Mouse (Mus musculus): ENCODE measurements around the gene Gm11564. TPM values are rescaled to one million over a fixed set of nuclear protein-coding genes. Genes with fewer than 3 reads are reported as not detected.
"Not testable (repeated sequence)": the region's sequence is repeated elsewhere in the genome, so short reads cannot be mapped to it uniquely, and the experiment has no call there.

Gene Gm11564
- not detected in 2 replicates for polyA plus RNA-seq (2015; fragmentation: Nextera tagmentation; extraction: Ambion mirVana)

DNA sequence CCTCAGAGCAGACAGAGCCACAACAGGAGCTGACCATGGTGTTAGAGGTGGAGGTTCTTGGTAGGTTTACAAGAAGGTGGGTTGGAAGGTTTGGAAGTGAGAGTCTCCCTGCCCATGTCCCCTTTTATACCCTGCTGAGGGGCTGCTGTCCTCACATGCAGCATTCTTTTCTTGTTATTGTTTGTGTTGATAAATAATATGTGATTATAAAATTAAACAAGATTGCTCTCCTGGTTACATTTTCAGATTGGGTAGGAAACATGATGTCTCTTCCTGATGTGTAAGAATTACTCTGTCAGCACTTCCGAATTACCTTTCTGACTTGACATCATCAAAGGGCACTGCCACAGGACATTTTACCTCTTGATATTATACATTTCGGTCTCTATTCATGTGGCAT lies at the start of gene Gm11564:
Gene Gm11564 (minus strand): TSS at position 101 of the 400 bp plus-strand sequence.
- not testable (repeated sequence) for H3K36me3 ChIP-seq (replicated peaks)

DNA sequence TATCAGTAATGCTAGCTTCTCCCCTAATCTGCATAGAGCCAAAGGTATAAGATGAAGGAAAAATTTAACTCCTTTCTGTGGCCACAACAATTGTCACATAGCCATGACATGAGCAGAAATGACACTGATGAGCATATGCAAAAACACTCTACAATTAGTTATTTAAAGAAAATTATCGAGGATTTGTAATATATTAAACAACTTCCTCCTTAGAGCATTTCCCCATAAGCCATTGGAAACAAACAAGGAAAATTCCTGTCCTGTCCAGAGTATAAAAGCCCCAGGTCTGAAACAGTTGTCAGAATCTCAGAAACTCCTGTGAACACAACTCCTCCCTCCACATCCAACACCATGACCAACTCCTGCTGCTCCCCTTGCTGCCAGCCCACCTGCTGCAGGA lies 48.7 kb upstream of the Gm11564 start, which contains the start of gene Gm11559:
Gene Gm11559 (plus strand): TSS at position 301 of the 400 bp plus-strand sequence.
- not testable (repeated sequence) for ATAC-seq (replicated peaks); H3K4me1 ChIP-seq; H3K9me3 ChIP-seq; H3K27ac ChIP-seq; H3K9ac ChIP-seq; H3K27me3 ChIP-seq (replicated peaks); H3K36me3 ChIP-seq (replicated peaks); H3K4me3 ChIP-seq; H3K4me2 ChIP-seq
- WGBS, result 73% methylated on average over 1 of the region's 1 CpGs

More for the DNA sequence above, at the start of gene Gm11564:
- ATAC-seq (replicated peaks); H3K9ac ChIP-seq; H3K4me1 ChIP-seq; H3K4me2 ChIP-seq; H3K4me3 ChIP-seq; H3K9me3 ChIP-seq; H3K27ac ChIP-seq; H3K27me3 ChIP-seq (replicated peaks): not testable (repeated sequence)
- WGBS, result 90% methylated on average over 2 of the region's 2 CpGs

DNA sequence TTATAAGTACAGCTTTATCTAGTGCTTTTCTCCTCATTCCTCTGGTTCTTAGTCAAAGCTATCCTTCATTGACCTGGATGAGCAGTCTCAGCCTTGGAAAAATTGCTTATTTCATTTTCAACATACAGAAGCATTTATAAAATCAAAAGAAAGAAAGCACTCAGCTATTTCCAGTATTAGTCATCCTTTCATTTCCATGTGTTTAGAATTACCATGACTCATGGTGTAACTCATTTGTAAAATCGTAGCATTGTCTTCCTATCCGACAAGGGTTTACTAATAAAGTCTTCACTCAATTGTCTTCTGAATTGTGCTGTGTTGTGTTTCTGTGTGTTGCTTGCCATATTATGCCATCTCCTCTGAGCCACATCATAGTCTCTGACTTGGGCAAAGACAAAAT lies 43.3 kb upstream of the Gm11564 start:
- Histone ChIP-seq H3K27ac (no peak overlapping the region), H3K27me3 (replicated peaks) (no peaks in the 10 kb centered on the region), H3K4me3 (no peak overlapping the region), H3K4me1 (peaks cover 4% of the 10 kb centered on the region; the same call in 1 of the 2 replicates), H3K36me3 (replicated peaks) (no peaks in the 10 kb centered on the region), H3K9me3 (no peaks in the 10 kb centered on the region), H3K4me2 (no peak overlapping the region), H3K9ac (no peak overlapping the region)
- WGBS, result 75% methylated on average over 2 of the region's 2 CpGs
- no peak for ATAC-seq (replicated peaks)

DNA sequence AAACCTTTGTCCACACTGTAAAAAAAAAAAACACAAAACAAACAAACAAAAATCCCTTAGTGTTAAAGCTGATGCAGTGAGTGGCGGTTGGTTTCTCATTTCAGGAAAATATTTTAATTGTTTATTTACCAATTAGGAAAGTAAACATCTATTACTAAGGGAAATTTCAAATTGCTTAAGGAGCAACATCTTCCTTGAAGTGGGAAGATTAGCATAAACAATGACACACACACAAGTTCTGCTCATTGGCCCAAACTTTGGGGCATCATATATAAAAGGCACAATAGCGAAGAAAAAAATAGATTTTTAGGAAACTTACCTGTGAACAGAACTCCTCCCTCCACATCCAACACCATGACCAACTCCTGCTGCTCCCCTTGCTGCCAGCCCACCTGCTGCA lies 42.2 kb upstream of the Gm11564 start, which contains the start of gene Gm11568:
Gene Gm11568 (plus strand): TSS at position 301 of the 400 bp plus-strand sequence.
- 88% methylated on average over 2 of the region's 2 CpGs for WGBS
- H3K27ac ChIP-seq, result no peak within 1 kb of the TSS
- no peak within 1 kb of the TSS for H3K4me2 ChIP-seq
- ATAC-seq (replicated peaks), result no peak
- H3K9me3 ChIP-seq, result no peaks in the 10 kb centered on the region
- H3K27me3 ChIP-seq (replicated peaks), result no peaks in the 10 kb centered on the region
- no peak within 1 kb of the TSS for H3K4me3 ChIP-seq
- H3K9ac ChIP-seq, result no peak within 1 kb of the TSS
- H3K4me1 ChIP-seq, result peaks cover 4% of the 10 kb centered on the region; the same call in 1 of the 2 replicates
- H3K36me3 ChIP-seq (replicated peaks), result no peaks in the 10 kb centered on the region

DNA sequence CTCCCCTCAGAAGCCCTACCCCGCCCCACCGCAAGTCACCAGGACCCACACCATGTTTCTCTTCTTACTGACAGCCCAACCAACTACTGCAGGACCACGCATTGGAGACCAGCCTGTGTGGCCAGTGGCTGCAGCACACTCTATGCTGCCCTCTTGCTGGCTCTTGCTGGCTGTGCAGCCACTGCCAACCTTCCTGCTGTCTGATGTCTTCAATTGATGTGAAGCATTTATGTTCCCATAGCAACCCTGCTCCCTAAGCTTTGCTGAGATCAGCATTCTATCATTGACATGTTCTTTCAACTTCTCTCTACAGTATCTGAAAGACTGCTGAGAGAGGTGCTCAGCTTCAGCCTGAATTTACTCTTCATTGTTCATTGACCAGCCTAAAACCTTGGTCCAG lies 38.7 kb upstream of the Gm11564 start:
- Histone ChIP-seq H3K4me3 (no peak overlapping the region), H3K9me3 (no peaks in the 10 kb centered on the region), H3K27ac (peak overlapping the region; percentile 2; the same call in 1 of the 2 replicates), H3K4me1 (peaks cover 4% of the 10 kb centered on the region; the same call in 1 of the 2 replicates), H3K9ac (no peak overlapping the region), H3K4me2 (no peak overlapping the region), H3K36me3 (replicated peaks) (no peaks in the 10 kb centered on the region), H3K27me3 (replicated peaks) (no peaks in the 10 kb centered on the region)
- ATAC-seq (replicated peaks), result 0 out of 2 replicates have a peak, but pooled peaks have one; percentile 54
- 67% methylated on average over 3 of the region's 3 CpGs for WGBS

DNA sequence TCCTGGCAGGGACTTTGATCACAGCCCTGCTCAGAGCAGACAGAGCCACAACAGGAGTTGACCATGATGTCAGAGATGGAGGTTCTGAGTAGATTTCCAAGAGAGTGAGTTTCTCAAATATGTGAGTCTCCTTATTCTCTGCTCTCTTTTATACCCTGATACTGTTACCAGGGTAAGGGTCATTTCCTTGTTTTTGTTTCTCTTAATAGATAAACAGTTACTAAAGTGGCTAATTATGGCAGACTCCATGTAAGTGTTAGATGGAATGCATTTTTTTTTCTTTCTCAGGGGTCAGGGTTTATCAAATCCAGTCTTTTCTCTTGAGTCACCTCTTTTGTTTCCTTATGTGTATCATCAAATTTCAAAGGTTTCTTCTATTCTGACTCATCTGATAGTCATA lies 36.0 kb upstream of the Gm11564 start, which contains the start of gene Krtap4-16:
Gene Krtap4-16 (minus strand): TSS at position 101 of the 400 bp plus-strand sequence.
- Histone ChIP-seq H3K9ac (no peak within 1 kb of the TSS), H3K36me3 (replicated peaks) (no peaks in the 10 kb centered on the region), H3K27me3 (replicated peaks) (no peaks in the 10 kb centered on the region), H3K9me3 (no peaks in the 10 kb centered on the region), H3K4me1 (peaks cover 4% of the 10 kb centered on the region; the same call in 1 of the 2 replicates), H3K4me3 (no peak within 1 kb of the TSS), H3K4me2 (no peak within 1 kb of the TSS), H3K27ac (no peak within 1 kb of the TSS)
- ATAC-seq (replicated peaks), result no peak

DNA sequence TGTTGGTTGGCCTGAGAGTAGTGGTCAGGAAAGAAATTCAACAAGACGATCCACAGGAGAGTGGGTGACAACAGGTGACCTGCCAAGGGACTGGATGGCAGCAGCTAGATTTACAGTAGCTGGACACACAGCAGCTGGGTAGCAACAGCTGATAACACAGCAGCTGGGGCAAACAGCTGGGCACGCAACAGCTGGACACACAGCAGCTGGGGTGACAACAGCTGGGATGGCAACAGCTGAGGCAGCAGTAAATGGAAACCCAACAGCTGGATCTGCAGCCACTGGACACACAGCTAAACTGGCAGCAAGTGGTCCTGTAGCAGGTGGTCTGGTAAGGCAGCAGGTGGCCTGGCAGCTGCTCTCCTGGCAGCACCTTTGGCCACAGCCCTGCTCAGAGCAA lies 31.3 kb upstream of the Gm11564 start:
- Histone ChIP-seq H3K9ac (no peak overlapping the region), H3K4me1 (no peaks in the 10 kb centered on the region), H3K9me3 (no peaks in the 10 kb centered on the region), H3K27ac (no peak overlapping the region), H3K4me2 (no peak overlapping the region), H3K4me3 (no peak overlapping the region), H3K27me3 (replicated peaks) (no peaks in the 10 kb centered on the region), H3K36me3 (replicated peaks) (no peaks in the 10 kb centered on the region)
- 95% methylated on average over 2 of the region's 2 CpGs for WGBS
- no peak for ATAC-seq (replicated peaks)

DNA sequence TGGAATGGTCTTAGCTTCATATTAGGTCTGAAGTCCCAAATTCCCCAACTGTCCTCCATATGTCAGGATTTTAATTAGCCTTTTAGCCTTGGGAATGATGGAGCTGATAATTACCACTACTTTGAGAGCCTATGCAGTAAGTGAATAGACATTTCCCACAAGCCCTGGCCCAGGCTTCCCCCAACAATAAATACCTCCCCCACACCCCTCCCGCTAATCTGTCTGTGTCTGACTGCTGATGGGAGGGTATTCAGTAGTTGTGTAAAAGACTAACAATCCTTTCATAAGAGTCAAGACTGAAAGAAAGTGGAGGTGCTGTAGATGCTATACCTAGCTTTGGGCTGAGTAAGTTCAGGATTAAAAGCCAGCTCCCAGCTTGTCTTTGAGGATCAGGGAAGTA lies 26.7 kb upstream of the Gm11564 start:
- Histone ChIP-seq H3K4me3 (no peak overlapping the region), H3K27ac (no peak overlapping the region), H3K9ac (no peak overlapping the region), H3K9me3 (no peaks in the 10 kb centered on the region), H3K27me3 (replicated peaks) (no peaks in the 10 kb centered on the region), H3K36me3 (replicated peaks) (no peaks in the 10 kb centered on the region), H3K4me2 (no peak overlapping the region), H3K4me1 (no peaks in the 10 kb centered on the region)
- no peak for ATAC-seq (replicated peaks)
- whole genome bisulfite sequencing, result 57% methylated on average over 1 of the region's 1 CpGs

DNA sequence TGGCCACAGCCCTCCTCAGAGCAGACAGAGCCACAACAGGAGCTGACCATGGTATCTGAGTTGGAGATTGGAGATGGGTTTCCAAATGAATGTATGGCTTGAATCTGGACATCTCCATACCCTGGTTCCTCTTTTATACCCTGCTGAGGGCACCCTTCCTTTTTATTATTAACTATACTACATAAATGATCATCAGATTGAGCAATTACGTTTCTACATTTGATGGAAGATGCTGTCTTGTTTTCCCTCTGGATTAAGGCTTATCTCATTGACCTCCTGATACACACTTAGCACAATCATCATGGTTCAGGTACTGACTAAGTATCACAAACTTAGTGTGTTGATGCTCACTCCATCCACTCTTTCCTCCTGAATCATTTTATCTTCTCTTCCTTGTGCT lies 22.5 kb upstream of the Gm11564 start, which contains the start of gene 2300003K06Rik:
Gene 2300003K06Rik (minus strand): TSS at position 101 of the 400 bp plus-strand sequence.
- no peaks in the 10 kb centered on the region for H3K9me3 ChIP-seq
- 76% methylated on average over 1 of the region's 1 CpGs for WGBS
- H3K4me3 ChIP-seq, result no peak within 1 kb of the TSS
- no peak within 1 kb of the TSS for H3K4me2 ChIP-seq
- no peaks in the 10 kb centered on the region for H3K36me3 ChIP-seq (replicated peaks)
- no peak for ATAC-seq (replicated peaks)
- no peak within 1 kb of the TSS for H3K9ac ChIP-seq
- no peaks in the 10 kb centered on the region for H3K27me3 ChIP-seq (replicated peaks)
- no peaks in the 10 kb centered on the region for H3K4me1 ChIP-seq
- no peak within 1 kb of the TSS for H3K27ac ChIP-seq

DNA sequence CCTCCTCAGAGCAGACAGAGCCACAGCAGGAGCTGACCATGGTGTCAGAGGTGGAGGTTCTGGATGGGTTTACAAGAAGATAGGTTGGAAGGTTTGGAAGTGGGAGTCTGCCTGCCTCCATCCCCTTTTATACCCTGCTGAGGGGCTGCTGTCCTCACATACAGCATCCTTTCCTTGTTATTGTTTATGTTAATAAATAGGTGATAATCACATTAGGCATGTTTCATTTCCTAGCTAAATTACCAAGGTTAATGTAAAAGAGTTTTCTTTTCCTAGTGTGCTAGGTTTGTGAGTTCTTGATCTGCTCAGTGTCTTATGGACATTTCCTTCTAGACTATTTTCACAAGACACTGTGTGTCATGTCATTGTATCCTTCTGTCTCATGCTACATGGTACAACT lies 5.7 kb downstream of the Gm11564 start, which contains the start of gene Krtap4-13:
Gene Krtap4-13 (minus strand): TSS at position 101 of the 400 bp plus-strand sequence.
- H3K4me3 ChIP-seq; H3K27me3 ChIP-seq (replicated peaks); H3K4me2 ChIP-seq; H3K36me3 ChIP-seq (replicated peaks); H3K9ac ChIP-seq; H3K4me1 ChIP-seq; H3K27ac ChIP-seq; ATAC-seq (replicated peaks); H3K9me3 ChIP-seq: not testable (repeated sequence)

DNA sequence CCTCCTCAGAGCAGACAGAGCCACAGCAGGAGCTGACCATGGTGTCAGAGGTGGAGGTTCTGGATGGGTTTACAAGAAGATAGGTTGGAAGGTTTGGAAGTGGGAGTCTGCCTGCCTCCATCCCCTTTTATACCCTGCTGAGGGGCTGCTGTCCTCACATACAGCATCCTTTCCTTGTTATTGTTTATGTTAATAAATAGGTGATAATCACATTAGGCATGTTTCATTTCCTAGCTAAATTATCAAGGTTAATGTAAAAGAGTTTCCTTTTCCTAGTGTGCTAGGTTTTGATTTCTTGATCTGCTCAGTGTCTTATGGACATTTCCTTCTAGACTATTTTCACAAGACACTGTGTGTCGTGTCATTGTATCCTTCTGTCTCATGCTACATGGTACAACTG lies 11.1 kb downstream of the Gm11564 start, which contains the start of gene Gm11554:
Gene Gm11554 (minus strand): TSS at position 101 of the 400 bp plus-strand sequence.
- not testable (repeated sequence) for H3K27me3 ChIP-seq (replicated peaks); H3K27ac ChIP-seq; H3K9me3 ChIP-seq; ATAC-seq (replicated peaks); H3K4me1 ChIP-seq; H3K36me3 ChIP-seq (replicated peaks); H3K9ac ChIP-seq; H3K4me2 ChIP-seq; H3K4me3 ChIP-seq
- WGBS, result no CpG with 5 or more reads among the region's 1 CpGs

DNA sequence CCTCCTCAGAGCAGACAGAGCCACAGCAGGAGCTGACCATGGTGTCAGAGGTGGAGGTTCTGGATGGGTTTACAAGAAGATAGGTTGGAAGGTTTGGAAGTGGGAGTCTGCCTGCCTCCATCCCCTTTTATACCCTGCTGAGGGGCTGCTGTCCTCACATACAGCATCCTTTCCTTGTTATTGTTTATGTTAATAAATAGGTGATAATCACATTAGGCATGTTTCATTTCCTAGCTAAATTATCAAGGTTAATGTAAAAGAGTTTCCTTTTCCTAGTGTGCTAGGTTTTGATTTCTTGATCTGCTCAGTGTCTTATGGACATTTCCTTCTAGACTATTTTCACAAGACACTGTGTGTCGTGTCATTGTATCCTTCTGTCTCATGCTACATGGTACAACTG lies 16.6 kb downstream of the Gm11564 start, which contains the start of gene Gm11569:
Gene Gm11569 (minus strand): TSS at position 101 of the 400 bp plus-strand sequence.
- not testable (repeated sequence) for H3K36me3 ChIP-seq (replicated peaks); H3K27me3 ChIP-seq (replicated peaks); H3K4me3 ChIP-seq; H3K9me3 ChIP-seq; H3K9ac ChIP-seq; H3K27ac ChIP-seq; ATAC-seq (replicated peaks); H3K4me1 ChIP-seq; H3K4me2 ChIP-seq
- no CpG with 5 or more reads among the region's 1 CpGs for WGBS

DNA sequence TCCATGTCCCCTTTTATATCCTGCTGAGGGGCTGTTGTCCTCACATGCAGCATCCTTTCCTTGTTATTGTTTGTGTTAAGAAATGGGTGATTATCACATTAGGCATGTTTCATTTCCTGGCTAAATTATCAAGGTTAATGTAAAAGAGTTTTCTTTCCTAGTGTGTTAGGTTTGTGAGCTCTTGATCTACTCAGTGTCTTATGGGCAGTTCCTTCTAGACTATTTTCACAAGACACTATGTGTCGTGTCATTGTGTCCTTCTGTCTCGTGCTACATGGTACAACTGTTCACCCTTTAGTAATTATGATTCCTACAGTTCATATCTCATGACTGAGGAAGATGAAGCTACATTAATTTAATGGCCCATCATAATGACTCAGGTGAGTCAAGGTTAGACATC lies 22.1 kb downstream of the Gm11564 start, which contains the start of gene Gm11596:
Gene Gm11596 (minus strand): TSS at position 101 of the 400 bp plus-strand sequence.
- Histone ChIP-seq H3K36me3 (replicated peaks) (no peaks in the 10 kb centered on the region), H3K9me3 (no peaks in the 10 kb centered on the region), H3K4me3 (no peak within 1 kb of the TSS), H3K27me3 (replicated peaks) (no peaks in the 10 kb centered on the region), H3K4me1 (no peaks in the 10 kb centered on the region), H3K27ac (no peak within 1 kb of the TSS), H3K4me2 (no peak within 1 kb of the TSS), H3K9ac (no peak within 1 kb of the TSS)
- ATAC-seq (replicated peaks), result no peak
- WGBS, result 84% methylated on average over 2 of the region's 2 CpGs

Data from midbrain, embryonic 15.5 days (tissue).